Mouse (Mus musculus) retina, embryonic 14.5 days (tissue): ENCODE measurements around the gene AW011738.
A peak's percentile ranks its signal among the peaks of the same experiment; 100 is the strongest.

Experiments
- DNase-seq: peaks from one replicate; pipeline ENCODE4 v3.0.0-alpha.2; 2015; ENCODE audit warnings: low spot score

The AW011738 gene

GRCm38 (mm10) chr4:156203001-156203412, at the start of gene AW011738:
Gene AW011738 (plus strand): TSS chr4:156203304.
- DNase-seq: peak; percentile 74

GRCm38 (mm10) chr4:156154771-156155170, 48.3 kb upstream of the AW011738 start:
- DNase-seq: no peak

- no peak for DNase-seq
Observed at GRCm38 (mm10) chr4:156166477-156166876, 36.6 kb upstream of the AW011738 start.

GRCm38 (mm10) chr4:156168611-156169010, 34.5 kb upstream of the AW011738 start:
- no peak for DNase-seq

- DNase-seq: no peak
Observed at GRCm38 (mm10) chr4:156169129-156169528, 34.0 kb upstream of the AW011738 start.

GRCm38 (mm10) chr4:156171828-156172227, 31.3 kb upstream of the AW011738 start:
- no peak for DNase-seq

GRCm38 (mm10) chr4:156177630-156178029, 25.5 kb upstream of the AW011738 start:
- no peak for DNase-seq

GRCm38 (mm10) chr4:156183747-156184146, 19.4 kb upstream of the AW011738 start:
- no peak for DNase-seq

GRCm38 (mm10) chr4:156184291-156184954, 18.7 kb upstream of the AW011738 start:
- no peak for DNase-seq

- peak; percentile 35 for DNase-seq
Observed at GRCm38 (mm10) chr4:156185456-156185949, 17.6 kb upstream of the AW011738 start.

- peak; percentile 82 for DNase-seq
Observed at GRCm38 (mm10) chr4:156185950-156186850, 16.9 kb upstream of the AW011738 start.

GRCm38 (mm10) chr4:156188162-156188810, 14.8 kb upstream of the AW011738 start:
- no peak for DNase-seq

- peak; percentile 66 for DNase-seq
Observed at GRCm38 (mm10) chr4:156188811-156189323, 14.2 kb upstream of the AW011738 start.

- DNase-seq: no peak
Observed at GRCm38 (mm10) chr4:156192421-156193199, 10.5 kb upstream of the AW011738 start.

GRCm38 (mm10) chr4:156193200-156193590, 9.9 kb upstream of the AW011738 start:
- no peak for DNase-seq

- no peak for DNase-seq
Observed at GRCm38 (mm10) chr4:156193906-156194305, 9.2 kb upstream of the AW011738 start.

- DNase-seq: no peak
Observed at GRCm38 (mm10) chr4:156194346-156194745, 8.8 kb upstream of the AW011738 start.

- DNase-seq: peak; percentile 37
Observed at GRCm38 (mm10) chr4:156195927-156196870, 6.9 kb upstream of the AW011738 start.

- peak; percentile 82 for DNase-seq
Observed at GRCm38 (mm10) chr4:156197131-156197828, 5.8 kb upstream of the AW011738 start, which contains the start of gene Agrn. Gene Agrn (minus strand): TSS chr4:156197488.

- DNase-seq: peak; percentile 93
Observed at GRCm38 (mm10) chr4:156197829-156198205, 5.3 kb upstream of the AW011738 start.
